Mouse (Mus musculus): ENCODE data around the gene Snrnp27. TPM values are rescaled to one million over a fixed set of nuclear protein-coding genes. Genes with fewer than 3 reads are reported as not detected.

Snrnp27 gene
- total RNA-seq, 2 experiments from 2014 or later = 82.4 to 88.3 TPM

- no peak for DNase-seq
Measured at GRCm38 (mm10) chr6:86665076-86665475, 19.2 kb downstream of the Snrnp27 start.

- DNase-seq = no peak
Measured at GRCm38 (mm10) chr6:86660161-86660877, 24.0 kb downstream of the Snrnp27 start.

DNA sequence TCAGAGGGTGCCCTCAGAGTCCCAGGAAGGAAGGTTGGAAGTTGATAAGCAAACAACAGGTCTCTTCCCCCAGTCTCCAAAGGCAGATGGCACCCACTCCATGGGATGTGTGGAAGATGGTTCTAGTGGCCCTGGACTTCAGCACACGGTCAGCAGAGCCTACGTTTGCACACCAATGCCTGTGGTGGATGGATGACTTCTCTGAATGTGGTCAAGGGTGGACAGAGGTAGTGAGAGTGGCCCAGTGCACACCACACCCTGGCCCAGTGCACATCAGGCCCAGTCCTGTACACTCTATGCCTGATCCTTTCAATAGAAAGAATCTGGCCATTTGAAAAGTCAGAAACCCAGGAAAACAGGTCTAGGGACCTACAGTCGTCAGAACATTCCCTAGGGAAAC, 25.8 kb downstream of the Snrnp27 start:
- no peak for DNase-seq

DNA sequence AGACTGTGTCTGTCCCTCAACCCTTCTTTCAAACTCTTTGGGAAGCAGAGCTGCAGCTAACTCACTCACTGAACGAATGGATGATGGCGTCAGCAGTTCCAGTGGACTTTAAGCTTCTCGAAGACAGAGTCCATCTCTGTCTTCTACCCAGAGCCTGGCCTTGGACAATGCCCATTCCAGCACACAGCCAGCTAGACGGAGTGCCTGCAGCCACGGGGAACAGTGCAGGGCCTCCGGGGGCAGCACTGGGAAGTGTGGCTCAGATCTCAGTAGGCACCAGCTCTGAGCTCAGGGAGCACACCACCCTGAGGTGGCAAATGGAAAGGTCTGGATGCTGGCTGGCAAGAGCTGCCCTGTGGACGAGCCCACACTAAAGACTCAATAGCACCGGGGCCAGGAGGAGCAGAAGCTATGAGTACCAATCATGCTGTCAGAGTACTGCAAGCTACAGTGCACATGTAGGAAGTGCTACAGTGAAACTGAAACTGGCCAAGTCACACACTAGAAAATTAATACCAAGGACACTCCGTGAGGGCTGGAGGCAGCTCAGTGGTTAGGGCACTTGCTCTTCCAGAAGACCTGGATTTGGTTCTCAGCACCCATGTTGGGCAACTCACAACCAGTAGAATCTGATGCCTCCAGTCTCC, 29.9 kb downstream of the Snrnp27 start:
- DNase-seq = no peak

DNA sequence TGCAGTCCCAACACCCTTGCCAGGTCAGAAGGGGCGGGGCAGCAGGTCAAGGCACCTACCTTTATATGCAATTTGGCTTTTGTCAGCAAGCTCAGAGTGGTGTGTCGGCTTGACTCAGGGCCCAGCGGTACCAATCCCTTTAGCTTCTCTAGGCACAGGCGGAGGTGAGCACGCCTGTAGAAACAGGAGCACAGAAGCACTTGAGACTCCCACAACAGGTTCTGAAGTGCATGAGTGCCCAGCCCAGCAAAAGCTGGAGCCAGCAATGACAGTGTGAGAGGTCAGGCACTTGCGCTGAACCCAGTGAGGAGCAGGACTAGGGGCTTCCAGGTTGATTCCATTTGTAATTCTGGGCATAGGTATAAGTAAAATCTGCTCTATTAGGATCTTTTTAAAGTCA, 31.3 kb downstream of the Snrnp27 start:
- DNase-seq = no peak

GRCm38 (mm10) chr6:86646143-86646542, 38.2 kb downstream of the Snrnp27 start:
- DNase-seq = no peak

DNA sequence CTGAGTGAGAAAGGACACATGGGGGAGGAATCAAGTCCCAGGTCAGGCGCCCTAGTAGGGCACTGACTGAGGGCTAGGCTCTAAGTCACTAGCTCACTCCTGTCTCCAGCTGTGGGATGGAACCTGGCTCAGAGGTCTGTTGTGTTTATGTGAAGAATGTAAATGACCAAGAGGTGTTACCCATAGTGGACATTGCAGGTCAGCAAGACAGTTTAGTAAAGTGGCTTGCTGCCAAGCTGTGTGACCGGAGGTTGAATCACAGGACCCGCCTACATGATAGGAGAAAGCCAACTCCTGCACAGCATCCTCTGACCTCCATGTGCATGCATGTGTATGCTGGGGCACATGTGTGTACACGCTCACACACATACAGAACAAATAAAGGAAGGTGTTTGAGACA, 38.8 kb downstream of the Snrnp27 start:
- DNase-seq = no peak

DNA sequence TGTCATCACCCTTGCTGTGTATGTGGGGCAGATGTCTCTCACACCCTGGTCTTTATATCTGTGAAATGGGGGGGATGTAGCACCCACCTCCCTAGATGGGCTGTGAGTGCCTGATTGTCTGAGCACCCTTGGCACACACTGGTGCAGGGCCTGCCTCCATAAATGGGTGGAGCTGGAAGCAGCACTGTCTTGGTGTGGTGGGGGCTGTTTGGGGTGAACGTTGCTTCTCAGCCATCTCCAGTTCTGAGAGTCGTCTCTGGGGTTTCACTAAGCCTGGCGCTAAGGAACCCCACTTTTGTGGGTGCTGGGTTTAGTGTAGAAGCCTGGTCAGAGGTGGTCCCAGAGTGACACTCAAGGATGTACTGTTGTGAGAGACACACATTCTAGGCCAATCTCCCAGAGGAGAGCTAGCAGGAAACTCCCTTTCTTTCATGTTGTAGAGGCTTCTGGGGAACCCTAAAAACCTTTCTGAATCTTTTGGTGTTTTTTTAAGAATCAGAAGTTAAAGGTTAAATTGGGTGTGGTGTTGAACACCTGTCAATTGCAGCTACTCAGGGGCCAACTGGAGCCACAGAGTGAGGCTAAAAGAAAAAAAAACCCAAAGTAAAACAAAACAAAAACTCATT, 39.4 kb downstream of the Snrnp27 start:
- DNase-seq = no peak

DNA sequence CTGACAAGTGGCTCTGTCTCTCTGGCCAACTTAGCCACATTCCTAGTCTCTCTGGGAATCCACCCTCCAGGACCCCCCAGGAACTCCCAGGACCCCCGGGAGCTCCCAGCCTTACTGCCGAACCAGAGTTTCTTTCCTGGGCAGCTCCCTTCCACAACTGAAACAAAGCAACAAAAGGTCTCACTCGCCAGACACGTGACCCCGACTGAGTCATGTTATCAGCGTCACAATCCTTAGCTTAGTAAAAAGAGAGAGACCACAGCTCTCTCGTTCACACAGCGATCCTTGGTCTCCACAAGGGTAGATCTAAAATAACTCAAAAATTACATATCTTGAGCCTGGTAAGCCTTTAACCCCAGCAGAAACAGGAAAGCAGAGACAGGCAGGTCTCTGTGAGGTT, 42.6 kb downstream of the Snrnp27 start:
- no peak for DNase-seq

DNA sequence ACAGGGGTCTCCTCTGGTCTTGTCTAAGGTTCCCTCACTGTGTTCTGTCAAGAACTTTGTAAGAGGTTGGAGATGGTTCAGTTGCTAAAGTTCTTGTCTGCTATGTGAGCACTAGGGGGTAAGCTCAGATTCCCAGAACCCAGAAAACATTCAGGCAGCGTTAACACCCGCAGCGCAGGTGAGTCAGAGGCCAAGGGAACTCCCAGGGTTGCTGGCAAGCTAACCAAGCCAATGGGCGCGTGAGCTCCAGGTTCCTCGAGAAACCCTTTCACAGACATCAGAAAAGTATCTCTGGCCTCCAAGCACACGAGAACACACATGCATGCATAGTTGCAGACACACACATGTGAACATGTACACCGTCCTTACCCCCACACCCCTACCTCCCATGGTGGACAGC, 43.5 kb downstream of the Snrnp27 start:
- DNase-seq = no peak

DNA sequence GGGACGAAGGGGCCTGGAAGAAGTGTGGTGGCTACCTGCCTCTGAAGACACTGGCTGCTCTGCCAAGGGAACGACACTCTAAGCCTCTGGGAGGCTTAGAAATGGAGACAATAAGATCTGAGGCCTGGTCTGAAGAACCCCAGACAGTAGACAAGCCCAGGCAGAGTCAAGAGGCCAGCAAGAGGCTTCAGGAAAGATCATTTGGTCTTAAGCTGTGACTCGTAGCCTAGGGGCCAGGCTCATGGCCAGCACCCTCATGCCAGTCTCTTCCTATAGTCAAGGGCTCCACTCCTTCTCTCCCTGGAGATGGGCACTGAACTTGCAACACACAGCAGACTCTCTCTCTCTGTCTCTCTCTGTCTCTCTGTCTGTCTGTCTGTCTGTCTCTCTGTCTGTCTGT, 44.2 kb downstream of the Snrnp27 start:
- DNase-seq = no peak

GRCm38 (mm10) chr6:86639180-86640160, 44.9 kb downstream of the Snrnp27 start:
- DNase-seq = no peak

DNA sequence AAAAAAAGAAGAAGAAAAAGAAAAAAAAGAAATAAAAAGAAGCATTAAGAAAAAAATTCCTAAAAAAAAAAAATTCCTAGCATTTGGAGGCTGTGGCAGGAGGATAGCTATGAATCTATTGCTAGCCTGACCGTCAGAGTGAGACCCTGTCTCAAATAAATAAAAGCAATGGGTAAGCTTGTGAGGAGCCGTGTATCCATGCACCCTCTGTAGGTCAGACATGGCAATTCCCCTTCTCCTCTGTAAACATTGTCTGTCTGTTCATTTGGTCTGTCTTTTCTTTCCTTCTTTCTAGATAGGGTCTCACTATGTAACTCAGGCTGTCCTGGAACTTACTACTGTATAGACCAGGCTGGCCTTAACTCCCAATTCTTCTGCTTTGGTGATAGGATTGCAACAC, 45.9 kb downstream of the Snrnp27 start:
- DNase-seq = no peak

- no peak for DNase-seq
Measured at GRCm38 (mm10) chr6:86637860-86638259, 46.5 kb downstream of the Snrnp27 start.

DNA sequence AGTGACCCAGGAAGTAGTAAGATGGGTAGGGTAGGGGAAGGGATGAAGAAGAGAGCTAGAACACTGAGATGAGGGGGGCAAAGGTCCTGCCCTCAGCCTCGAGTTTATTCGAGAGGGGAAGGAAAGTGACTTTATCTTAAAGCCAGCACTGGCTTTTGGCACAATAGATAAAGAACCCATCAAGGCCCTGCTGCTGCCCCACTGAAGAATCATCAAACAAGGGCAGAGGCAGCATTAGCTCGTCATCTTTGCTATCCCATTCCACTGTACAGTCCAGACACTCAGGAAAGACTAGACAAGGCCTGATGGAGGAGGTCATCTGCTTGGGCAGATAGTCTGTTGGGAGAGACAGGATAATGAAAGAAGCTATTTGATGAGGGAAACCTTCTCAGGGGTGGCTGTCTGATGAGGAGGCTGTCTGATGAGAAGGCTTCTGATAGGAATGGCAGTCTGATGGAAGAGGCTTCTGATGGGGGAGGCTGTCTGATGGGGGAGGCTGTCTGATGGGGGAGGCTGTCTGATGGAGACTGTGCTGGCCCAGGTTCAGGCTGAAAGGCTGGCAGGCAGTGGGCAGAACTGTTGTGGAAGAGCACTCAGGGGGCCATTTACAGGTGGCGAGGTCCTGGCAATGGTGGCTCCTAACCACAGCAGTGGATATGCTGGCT, 47.0 kb downstream of the Snrnp27 start:
- no peak for DNase-seq

- no peak for DNase-seq
Measured at GRCm38 (mm10) chr6:86636495-86636894, 47.8 kb downstream of the Snrnp27 start.

DNA sequence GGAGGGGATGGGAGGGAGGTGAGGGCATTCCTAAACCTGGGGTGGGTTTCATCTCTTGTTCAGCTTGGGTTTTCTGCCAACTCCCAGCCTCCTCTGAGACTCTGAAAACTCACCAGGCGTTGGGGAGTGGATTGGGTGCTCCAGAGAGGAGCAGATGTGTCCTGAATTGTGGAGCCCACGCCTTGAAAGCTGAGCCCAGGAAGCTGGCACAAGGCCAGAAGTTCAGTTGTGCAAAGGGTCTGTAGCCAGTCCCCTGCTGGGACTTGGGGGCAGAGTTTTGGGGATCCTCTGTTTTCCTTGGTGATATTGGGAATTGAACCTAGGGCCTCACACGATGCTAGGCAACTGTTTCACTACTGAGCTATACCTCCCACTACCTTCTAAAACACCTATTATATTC, 54.2 kb downstream of the Snrnp27 start:
- DNase-seq = no peak

GRCm38 (mm10) chr6:86627946-86628345, 56.4 kb downstream of the Snrnp27 start, which contains the start of gene Asprv1:
TSS of gene Asprv1 (plus strand) at chr6:86628164.
- no peak for DNase-seq
